Mouse (Mus musculus) neural tube, embryonic 10.5 days (tissue): ENCODE results near the gene Eps8l2.
A peak's percentile ranks its signal among the peaks of the same experiment; 100 is the strongest.

ENCODE experiments used
- DNase-seq: peaks from one replicate; pipeline ENCODE4 v3.0.0-alpha.2; 2017; ENCODE audit warnings: low spot score; ENCODE audit errors: extremely low spot score

The Eps8l2 gene

GRCm38 (mm10) chr7:141338576-141339131 lies at the start of gene Eps8l2:
Gene Eps8l2, plus strand, starts transcription at chr7:141338880.
- DNase-seq = peak; percentile 28

- DNase-seq = peak; percentile 71
Observed at GRCm38 (mm10) chr7:141291921-141292582, 46.6 kb upstream of the Eps8l2 start, which contains the start of gene Drd4. Gene Drd4, plus strand, starts transcription at chr7:141292006.

- DNase-seq = peak; percentile 45
Observed at GRCm38 (mm10) chr7:141292583-141293388, 45.9 kb upstream of the Eps8l2 start.

DNA sequence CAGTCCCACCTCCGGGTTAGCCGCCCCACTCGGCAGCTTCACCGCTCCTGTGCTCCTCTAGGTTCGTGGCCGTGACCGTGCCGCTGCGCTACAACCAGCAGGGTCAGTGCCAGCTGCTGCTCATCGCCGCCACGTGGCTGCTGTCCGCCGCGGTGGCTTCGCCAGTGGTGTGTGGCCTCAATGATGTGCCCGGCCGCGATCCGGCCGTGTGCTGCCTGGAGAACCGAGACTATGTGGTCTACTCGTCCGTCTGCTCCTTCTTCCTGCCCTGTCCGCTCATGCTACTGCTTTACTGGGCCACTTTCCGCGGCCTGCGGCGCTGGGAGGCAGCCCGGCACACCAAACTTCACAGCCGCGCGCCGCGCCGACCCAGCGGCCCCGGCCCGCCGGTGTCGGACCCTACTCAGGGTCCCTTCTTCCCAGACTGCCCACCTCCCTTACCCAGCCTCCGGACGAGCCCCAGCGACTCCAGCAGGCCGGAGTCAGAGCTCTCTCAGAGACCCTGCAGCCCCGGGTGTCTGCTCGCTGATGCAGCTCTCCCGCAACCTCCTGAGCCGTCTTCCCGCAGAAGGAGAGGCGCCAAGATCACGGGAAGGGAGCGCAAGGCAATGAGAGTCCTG lies 44.7 kb upstream of the Eps8l2 start:
- DNase-seq = peak; percentile 74

DNA sequence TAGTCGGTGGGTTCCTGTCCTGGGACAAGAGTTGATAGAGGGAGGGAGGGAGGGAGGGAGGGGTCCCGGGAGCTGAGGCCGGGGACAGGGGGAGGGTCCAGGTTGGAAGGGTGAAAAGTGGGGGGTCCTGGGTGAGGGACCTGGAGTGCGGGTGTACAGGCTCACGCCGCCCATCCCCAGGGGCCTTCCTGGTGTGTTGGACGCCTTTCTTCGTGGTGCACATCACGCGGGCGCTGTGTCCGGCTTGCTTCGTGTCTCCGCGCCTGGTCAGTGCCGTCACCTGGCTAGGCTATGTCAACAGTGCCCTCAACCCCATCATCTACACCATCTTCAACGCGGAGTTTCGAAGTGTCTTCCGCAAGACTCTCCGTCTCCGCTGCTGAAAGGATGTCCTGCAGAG lies 44.2 kb upstream of the Eps8l2 start:
- DNase-seq = peak; percentile 33

DNA sequence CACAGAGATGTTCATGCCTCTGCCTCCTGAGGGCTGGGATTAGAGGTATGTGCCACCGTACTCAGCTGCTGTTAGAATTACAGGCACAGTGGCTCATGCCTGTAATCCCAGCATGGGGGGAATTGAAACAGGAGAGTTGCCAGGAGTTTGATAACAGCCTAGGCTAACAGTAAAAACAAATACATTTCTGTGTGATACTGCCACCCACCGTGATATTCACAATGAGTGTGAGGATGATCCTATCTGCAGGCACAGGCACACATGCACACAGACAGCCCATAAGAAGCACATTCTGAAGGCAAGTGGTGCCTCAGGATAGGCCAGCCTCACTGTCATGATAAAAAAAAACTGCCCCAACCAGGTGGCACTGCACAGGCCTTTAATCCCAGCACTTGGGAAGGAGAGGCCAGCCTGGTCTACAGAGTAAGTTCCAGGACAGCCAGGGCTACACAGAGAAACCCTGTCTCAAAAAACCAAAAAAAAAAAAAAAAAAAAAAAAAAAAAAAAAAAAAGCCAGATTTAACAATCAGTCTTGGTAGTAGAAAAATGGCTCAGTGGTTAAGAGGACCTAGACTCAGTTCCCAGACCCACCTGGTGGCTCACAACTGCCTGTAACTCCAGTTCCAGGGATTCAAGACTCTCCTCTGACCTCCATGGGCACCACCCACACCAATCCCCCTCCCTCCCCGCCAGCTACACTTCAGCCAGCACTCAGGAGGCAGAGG lies 40.6 kb upstream of the Eps8l2 start:
- no peak for DNase-seq

- no peak for DNase-seq
Observed at GRCm38 (mm10) chr7:141299175-141299574, 39.5 kb upstream of the Eps8l2 start.

DNA sequence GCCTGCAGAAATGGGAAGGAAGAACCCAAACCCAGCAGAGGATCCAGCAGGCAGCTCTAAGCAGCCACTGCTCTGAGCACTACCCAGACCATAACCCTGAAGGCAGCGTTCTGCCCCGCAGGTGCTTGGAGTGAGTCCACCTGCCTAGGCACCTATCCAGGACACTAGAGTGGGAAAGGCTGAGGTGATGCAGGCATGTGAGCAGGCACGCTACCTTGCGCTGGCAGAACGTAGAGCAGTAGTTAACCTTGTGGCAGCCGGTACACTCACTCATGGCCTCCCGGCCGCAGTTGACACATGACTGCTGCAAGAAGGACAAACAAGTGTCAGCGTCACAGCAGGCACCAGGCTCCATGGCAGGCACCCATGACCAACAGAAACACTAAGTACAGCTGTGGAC lies 37.3 kb upstream of the Eps8l2 start:
- DNase-seq = no peak

DNA sequence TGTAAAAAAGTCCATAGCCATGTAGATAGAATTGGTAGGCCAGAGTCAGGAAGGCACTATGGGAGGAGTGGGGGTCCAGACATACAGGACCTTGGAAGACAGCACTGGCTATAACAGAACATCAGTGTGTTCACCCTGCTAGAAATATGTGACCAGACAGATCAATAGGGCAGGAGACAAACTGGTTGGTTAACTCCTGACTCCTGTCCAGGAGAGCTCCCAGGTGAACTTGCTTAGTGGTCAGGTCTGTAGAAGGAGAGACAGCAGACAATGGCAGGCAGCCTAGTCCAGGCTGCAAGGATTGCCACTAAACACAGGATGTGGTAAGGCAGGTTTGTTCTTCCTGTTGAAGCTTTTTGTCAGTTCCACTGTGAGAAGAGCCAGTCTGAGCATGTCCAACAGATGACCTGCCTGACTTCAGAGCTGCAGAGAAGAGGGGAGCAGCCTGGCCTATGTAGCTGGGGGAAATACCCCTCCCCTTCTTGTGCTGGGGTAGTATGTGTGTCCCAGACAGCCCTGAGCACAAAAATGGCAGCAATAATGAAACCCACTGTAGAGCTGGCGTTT lies 35.9 kb upstream of the Eps8l2 start:
- no peak for DNase-seq

GRCm38 (mm10) chr7:141304537-141304936 lies 34.1 kb upstream of the Eps8l2 start:
- no peak for DNase-seq

DNA sequence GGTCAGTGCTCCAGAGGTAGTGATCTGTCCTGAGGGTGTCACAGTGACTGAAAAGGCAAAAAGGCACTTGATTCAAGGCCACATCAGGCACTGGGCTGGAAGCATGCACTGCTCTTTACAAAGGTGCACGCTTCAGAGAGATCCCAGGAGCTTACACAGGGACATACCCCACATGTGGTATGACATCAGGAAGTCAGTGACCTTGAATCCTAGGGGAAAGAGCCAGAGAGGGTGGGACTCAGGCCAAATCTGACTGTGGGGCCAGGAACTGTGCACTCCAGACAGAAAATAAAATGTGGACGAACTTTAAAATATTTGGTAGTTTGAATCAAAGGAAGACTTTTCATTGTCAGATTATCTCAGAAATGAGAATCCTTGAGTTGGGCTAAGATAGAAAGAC lies 24.3 kb upstream of the Eps8l2 start:
- no peak for DNase-seq

DNA sequence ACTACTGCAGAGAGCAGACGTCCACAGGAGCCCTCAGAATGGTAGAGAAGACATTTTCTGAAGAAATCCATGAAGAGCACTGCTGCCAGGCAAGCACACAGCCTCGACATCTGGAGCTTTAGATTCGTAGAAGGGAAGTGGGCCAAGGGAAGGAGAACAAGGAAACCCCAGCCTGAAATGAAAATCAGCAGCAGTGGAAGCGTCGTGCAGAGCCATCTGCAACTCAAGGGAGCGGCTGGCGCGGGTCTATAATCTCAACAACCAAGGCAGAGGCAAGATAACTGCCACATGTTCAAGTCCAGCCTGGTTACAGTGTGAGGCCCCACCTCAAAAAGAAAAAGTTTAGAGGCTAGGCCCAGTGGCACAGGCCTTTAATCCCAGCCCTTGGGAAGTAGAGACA lies 23.6 kb upstream of the Eps8l2 start:
- no peak for DNase-seq

GRCm38 (mm10) chr7:141315974-141316373 lies 22.7 kb upstream of the Eps8l2 start:
- no peak for DNase-seq

- DNase-seq = no peak
Observed at GRCm38 (mm10) chr7:141317619-141318132, 21.0 kb upstream of the Eps8l2 start.

DNA sequence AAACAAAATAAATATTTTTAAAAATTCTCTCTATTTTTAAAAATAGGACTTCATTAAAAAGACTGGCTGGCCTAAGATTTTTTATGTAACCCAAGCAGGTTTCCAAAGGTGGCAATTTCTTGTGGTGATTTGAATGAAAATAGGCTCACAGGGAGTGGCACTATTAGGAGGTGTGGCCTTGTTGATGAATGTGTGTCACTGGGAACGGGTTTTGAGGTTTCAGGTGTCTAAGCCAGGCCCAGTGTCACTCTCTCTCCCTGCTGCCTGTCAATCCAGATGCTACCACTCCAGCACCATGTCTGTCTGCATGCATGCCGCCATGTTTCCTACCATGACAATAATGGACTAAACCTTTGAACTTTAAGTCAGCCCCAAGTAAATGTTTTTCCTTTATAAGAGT lies 19.2 kb upstream of the Eps8l2 start:
- no peak for DNase-seq

- DNase-seq = no peak
Observed at GRCm38 (mm10) chr7:141324686-141325085, 14.0 kb upstream of the Eps8l2 start.

DNA sequence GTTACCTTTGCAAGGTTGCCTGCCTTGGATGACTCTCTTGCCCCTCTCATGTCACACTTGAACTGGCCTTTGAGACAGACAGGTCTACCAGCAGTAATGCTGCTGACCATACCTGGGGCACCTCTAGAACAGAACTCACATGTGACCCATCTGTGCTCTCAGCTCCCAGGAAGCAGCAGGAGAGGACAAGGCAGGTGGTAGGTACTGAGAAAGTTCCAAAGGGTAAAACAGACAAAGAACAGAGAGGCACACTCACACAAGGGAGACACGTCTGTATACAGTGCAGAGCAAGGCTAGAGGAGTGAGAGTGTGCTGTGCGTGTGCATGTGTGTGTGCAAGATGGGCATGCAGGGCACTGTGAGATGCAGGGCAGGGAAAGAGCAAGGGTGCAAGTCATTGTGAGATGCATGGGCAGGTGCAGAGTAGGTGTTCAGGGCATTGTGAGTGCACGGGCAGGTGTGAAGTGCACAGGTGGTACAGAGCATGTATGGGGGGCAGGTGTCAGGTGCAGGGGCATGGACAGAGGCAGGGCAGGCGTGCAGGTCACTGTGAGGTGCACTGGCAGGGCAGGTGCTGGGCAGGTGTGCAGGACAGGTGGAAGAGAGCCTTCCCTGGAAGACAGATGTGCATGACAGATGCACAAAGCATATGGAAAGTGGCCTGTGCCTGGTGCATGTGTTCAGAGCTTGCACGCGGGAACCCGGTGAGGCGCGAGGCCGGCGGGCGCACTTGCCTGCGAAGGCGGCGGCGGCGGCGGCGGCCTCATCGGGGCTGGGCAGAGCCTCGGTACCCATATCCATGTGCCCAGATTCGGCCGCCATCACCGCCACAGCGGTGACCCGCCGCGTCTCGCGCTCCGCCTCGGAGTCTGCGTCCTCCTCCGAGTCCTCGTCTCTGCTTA lies 11.9 kb upstream of the Eps8l2 start:
- DNase-seq = peak; percentile 19

- DNase-seq = peak; percentile 97
Observed at GRCm38 (mm10) chr7:141327469-141328372, 11.0 kb upstream of the Eps8l2 start, which contains the start of the genes Deaf1 and Tmem80. Gene Deaf1, minus strand, starts transcription at chr7:141327690. Gene Tmem80, plus strand, starts transcription at chr7:141327739.
